Mouse (Mus musculus): Measurements from ENCODE around the gene Tmeff1. TPM values are rescaled to one million over a fixed set of nuclear protein-coding genes. Genes with fewer than 3 reads are reported as not detected.

The Tmeff1 gene
- polyA plus RNA-seq, 1 experiment from 2014 or later: 0.36 TPM

GRCm38 (mm10) chr4:48691793-48692437 lies 106.9 kb downstream of the Tmeff1 start:
- DNase-seq (peak; percentile 39), ATAC-seq (no peak)
- Histone ChIP-seq H3K36me3 (replicated peaks; ENCODE audit: insufficient read depth, low read length) (no peaks in the 10 kb centered on the region), H3K4me2 (ENCODE audit: low read depth, low read length) (no peak overlapping the region), H3K4me3 (ENCODE audit: low read depth, low read length) (no peak overlapping the region), H3K27ac (ENCODE audit: low read depth) (no peak overlapping the region), H3K9ac (replicated peaks) (no peak overlapping the region), H3K27me3 (ENCODE audit: insufficient read depth, low read length) (no peaks in the 10 kb centered on the region), H3K9me3 (ENCODE audit: low read length) (no peaks in the 10 kb centered on the region), H3K4me1 (ENCODE audit: insufficient read depth) (no peaks in the 10 kb centered on the region)
- no peak for TF ChIP-seq EP300 (IDR thresholded peaks at IDR 0.05; ENCODE audit: low read depth)
- peak; percentile 72 for TF ChIP-seq CTCF (IDR thresholded peaks at IDR 0.05; ENCODE audit: low read depth)
- WGBS (ENCODE audit: insufficient replicate concordance): 41% methylated on average over 7 of the region's 7 CpGs

- Histone ChIP-seq H3K9ac (replicated peaks) (no peak overlapping the region), H3K4me1 (ENCODE audit: insufficient read depth) (no peaks in the 10 kb centered on the region), H3K4me3 (ENCODE audit: low read depth, low read length) (no peak overlapping the region), H3K4me2 (ENCODE audit: low read depth, low read length) (no peak overlapping the region), H3K27me3 (ENCODE audit: insufficient read depth, low read length) (no peaks in the 10 kb centered on the region), H3K27ac (ENCODE audit: low read depth) (no peak overlapping the region), H3K9me3 (ENCODE audit: low read length) (no peaks in the 10 kb centered on the region), H3K36me3 (replicated peaks; ENCODE audit: insufficient read depth, low read length) (no peaks in the 10 kb centered on the region)
- TF ChIP-seq CTCF (IDR thresholded peaks at IDR 0.05; ENCODE audit: low read depth) (no peak), EP300 (IDR thresholded peaks at IDR 0.05; ENCODE audit: low read depth) (no peak)
- 71% methylated on average over 9 of the region's 9 CpGs for WGBS (ENCODE audit: insufficient replicate concordance)
- DNase-seq (no peak), ATAC-seq (no peak)
Measured at GRCm38 (mm10) chr4:48692736-48693292, 107.8 kb downstream of the Tmeff1 start.

GRCm38 (mm10) chr4:48696706-48697105 lies 111.7 kb downstream of the Tmeff1 start:
- Histone ChIP-seq H3K9me3 (ENCODE audit: low read length) (no peaks in the 10 kb centered on the region), H3K9ac (replicated peaks) (no peak overlapping the region), H3K4me1 (ENCODE audit: insufficient read depth) (no peaks in the 10 kb centered on the region), H3K27me3 (ENCODE audit: insufficient read depth, low read length) (no peaks in the 10 kb centered on the region), H3K36me3 (replicated peaks; ENCODE audit: insufficient read depth, low read length) (no peaks in the 10 kb centered on the region), H3K4me2 (ENCODE audit: low read depth, low read length) (no peak overlapping the region), H3K4me3 (ENCODE audit: low read depth, low read length) (no peak overlapping the region), H3K27ac (ENCODE audit: low read depth) (no peak overlapping the region)
- ATAC-seq (no peak), DNase-seq (no peak)
- 69% methylated on average over 3 of the region's 3 CpGs for WGBS (ENCODE audit: insufficient replicate concordance)
- TF ChIP-seq EP300 (IDR thresholded peaks at IDR 0.05; ENCODE audit: low read depth) (no peak), CTCF (IDR thresholded peaks at IDR 0.05; ENCODE audit: low read depth) (no peak)

GRCm38 (mm10) chr4:48697302-48697701 lies 112.3 kb downstream of the Tmeff1 start:
- ATAC-seq (no peak), DNase-seq (no peak)
- no peaks in the 10 kb centered on the region for H3K36me3 ChIP-seq (replicated peaks; ENCODE audit: insufficient read depth, low read length)
- H3K4me2 ChIP-seq (ENCODE audit: low read depth, low read length): no peak overlapping the region
- no peak overlapping the region for H3K4me3 ChIP-seq (ENCODE audit: low read depth, low read length)
- H3K9ac ChIP-seq (replicated peaks): no peak overlapping the region
- TF ChIP-seq EP300 (IDR thresholded peaks at IDR 0.05; ENCODE audit: low read depth): no peak
- TF ChIP-seq CTCF (IDR thresholded peaks at IDR 0.05; ENCODE audit: low read depth): no peak
- no peak overlapping the region for H3K27ac ChIP-seq (ENCODE audit: low read depth)
- H3K9me3 ChIP-seq (ENCODE audit: low read length): no peaks in the 10 kb centered on the region
- no peaks in the 10 kb centered on the region for H3K4me1 ChIP-seq (ENCODE audit: insufficient read depth)
- 63% methylated on average over 11 of the region's 11 CpGs for WGBS (ENCODE audit: insufficient replicate concordance)
- no peaks in the 10 kb centered on the region for H3K27me3 ChIP-seq (ENCODE audit: insufficient read depth, low read length)

Other genes starting within 250 kb of the Tmeff1 start
- gene Tex10, start 111.7 kb upstream of the Tmeff1 start, polyA plus RNA-seq (2015; fragmentation: Nextera tagmentation; extraction: Ambion mirVana): 9.8 and 11.0 TPM in 2 replicates
- gene Msantd3, start 45.2 kb upstream of the Tmeff1 start, polyA plus RNA-seq (2015; fragmentation: Nextera tagmentation; extraction: Ambion mirVana): 2.3 and 2.4 TPM in 2 replicates
- gene Cavin4, start 78.3 kb downstream of the Tmeff1 start, polyA plus RNA-seq (2015; fragmentation: Nextera tagmentation; extraction: Ambion mirVana): 0.05 and 0.73 TPM in 2 replicates